Mouse (Mus musculus): Measurements from ENCODE around the gene Ap1ar. TPM values are rescaled to one million over a fixed set of nuclear protein-coding genes. Genes with fewer than 3 reads are reported as not detected.
"Not testable (repeated sequence)": the region's sequence is repeated elsewhere in the genome, so short reads cannot be mapped to it uniquely, and the experiment has no call there.

Gene Ap1ar
- polyA plus RNA-seq, 1 experiment from 2014 or later = 85.1 TPM

DNA sequence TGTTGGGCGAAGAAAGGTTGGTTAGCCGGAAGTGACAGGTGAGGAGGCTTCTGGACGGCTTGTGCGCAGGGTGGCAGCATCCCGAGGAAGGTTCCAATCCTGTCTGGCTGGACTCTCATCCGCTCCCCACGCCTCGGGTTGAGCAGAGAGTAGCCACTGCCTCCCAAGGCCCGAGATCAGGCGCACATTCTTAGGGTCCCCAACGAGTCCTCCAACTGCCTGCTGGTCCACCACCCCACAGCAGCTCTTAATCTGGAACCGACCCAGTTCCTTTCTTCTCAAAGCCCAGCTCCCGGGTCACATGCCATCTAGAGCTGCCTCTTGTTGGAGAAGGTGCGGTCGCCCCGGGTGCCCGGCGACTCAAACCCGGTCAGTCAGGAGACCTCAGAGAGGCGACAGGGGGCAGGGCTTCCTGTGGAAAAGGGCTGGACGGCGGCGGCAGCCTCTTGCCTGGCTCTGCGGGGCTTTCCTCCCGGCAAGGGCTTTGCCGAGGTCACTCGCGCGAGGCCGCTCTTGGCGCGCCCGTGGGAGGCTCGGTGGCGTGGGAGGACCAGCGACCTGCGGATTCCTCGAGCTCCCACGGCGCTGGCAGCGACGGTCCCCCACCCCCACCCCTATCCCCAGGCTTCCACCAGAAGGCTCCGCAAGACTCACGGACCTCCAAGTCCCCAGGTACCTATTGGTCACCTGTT is 47.7 kb downstream of the Ap1ar start, which contains the start of gene Tifa:
Gene Tifa, plus strand, starts transcription at position 306 of the 692 bp plus-strand sequence.
- Histone ChIP-seq H3K4me3 (peak within 1 kb of the TSS; percentile 55), H3K4me2 (peak within 1 kb of the TSS; percentile 95), H3K4me1 (replicated peaks) (peaks cover 21% of the 10 kb centered on the region), H3K27ac (peak within 1 kb of the TSS; percentile 40; the same call in 1 of the 2 replicates), H3K27me3 (peaks cover 64% of the 10 kb centered on the region), H3K9me3 (no peaks in the 10 kb centered on the region), H3K9ac (peak within 1 kb of the TSS; percentile 70), H3K36me3 (no peaks in the 10 kb centered on the region)
- peak; percentile 73 for ATAC-seq (ENCODE audit: low FRiP score)
- WGBS = under 1% methylated on average over 44 of the region's 44 CpGs

DNA sequence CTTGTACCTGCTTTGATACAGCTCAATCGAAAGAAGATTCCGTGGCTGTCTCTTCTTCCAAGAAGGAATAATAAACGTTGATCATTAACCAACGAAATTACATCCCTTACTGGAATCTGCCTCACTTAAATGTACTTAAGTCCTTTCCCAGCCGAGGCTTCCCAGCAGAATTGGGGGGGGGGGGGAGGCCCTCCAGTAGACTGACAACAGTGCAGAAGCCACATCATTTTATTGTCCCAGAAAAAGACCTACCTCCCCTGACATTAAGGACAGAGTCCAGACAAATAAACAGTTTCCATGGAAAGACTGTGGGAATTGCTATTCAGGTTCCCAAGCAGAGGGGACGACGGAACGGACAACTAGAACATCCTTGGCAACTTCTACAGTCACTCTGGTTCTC is 48.4 kb downstream of the Ap1ar start:
- no peak for ATAC-seq (ENCODE audit: low FRiP score)
- Histone ChIP-seq H3K27me3 (peaks cover 64% of the 10 kb centered on the region), H3K4me2 (peak overlapping the region; percentile 95), H3K4me1 (replicated peaks) (peaks cover 21% of the 10 kb centered on the region), H3K9me3 (no peaks in the 10 kb centered on the region), H3K36me3 (no peaks in the 10 kb centered on the region), H3K27ac (no peak overlapping the region), H3K9ac (no peak overlapping the region), H3K4me3 (peak overlapping the region; percentile 55)
- WGBS = 14% methylated on average over 8 of the region's 8 CpGs

DNA sequence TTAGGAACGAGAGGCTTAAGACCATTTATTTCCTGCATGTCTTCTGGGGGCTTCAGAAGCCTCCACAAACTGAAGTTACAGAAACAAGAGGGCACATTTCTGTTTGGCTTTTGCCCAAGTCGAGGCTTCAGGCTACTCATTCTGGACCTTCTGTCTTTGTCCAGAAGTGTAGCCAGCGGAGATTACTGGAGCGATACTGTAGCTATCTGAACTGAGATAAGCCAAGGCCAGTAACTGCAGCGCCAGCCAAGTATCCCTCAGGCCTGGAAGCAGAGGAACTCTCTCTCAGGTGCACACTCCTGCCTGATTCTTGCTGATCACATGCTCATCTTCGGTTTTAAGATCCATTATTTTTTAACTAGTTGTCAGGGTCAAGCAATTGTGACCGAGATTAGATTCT is 49.3 kb downstream of the Ap1ar start:
- Histone ChIP-seq H3K9ac (no peak overlapping the region), H3K4me1 (replicated peaks) (peaks cover 21% of the 10 kb centered on the region), H3K9me3 (no peaks in the 10 kb centered on the region), H3K36me3 (no peaks in the 10 kb centered on the region), H3K4me3 (no peak overlapping the region), H3K27ac (no peak overlapping the region), H3K4me2 (no peak overlapping the region), H3K27me3 (peaks cover 62% of the 10 kb centered on the region)
- WGBS = 44% methylated on average over 7 of the region's 7 CpGs
- ATAC-seq (ENCODE audit: low FRiP score) = no peak

DNA sequence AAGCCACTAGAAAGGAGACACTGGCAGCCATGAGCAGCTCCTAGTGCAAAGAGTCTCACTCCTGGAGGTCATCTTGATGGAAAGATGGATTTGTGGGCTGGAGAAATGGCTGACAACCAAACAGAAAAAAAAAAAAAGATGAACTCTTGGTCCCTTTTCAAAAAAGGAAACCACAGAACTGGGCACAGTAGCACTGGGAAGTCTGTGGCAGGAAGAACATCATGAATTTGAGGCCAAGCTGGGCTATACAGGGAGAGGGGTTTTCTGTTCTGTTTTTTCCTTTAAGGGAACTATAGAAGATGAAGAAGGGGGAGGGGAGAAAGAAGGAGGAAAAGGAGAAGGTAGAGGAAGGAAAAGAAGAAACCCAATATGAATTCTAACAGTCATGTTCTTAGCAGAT is 50.3 kb downstream of the Ap1ar start:
- H3K4me2 ChIP-seq = no peak overlapping the region
- no peaks in the 10 kb centered on the region for H3K36me3 ChIP-seq
- no peak overlapping the region for H3K9ac ChIP-seq
- H3K9me3 ChIP-seq = no peaks in the 10 kb centered on the region
- ATAC-seq (ENCODE audit: low FRiP score) = no peak
- peaks cover 21% of the 10 kb centered on the region for H3K4me1 ChIP-seq (replicated peaks)
- no peak overlapping the region for H3K27ac ChIP-seq
- peaks cover 55% of the 10 kb centered on the region for H3K27me3 ChIP-seq
- no peak overlapping the region for H3K4me3 ChIP-seq

DNA sequence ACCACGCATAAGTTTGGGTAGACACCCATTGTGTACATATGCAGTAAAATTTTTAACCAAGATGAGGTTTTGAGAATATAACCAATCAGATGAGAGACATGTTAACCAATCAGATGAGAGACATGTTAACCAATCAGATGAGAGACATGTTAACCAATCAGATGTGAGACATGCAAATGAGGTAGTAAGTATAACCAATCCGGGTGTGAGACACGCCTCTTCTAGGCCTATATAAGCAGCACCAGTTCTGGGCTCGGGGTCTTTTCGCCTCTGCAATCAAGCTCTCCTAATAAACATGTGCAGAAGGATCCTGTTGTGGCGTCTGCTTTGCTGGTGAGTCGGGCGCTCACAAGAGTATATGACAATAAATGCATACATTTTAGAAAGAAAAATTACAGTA is 53.6 kb downstream of the Ap1ar start:
- not testable (repeated sequence) for ATAC-seq (ENCODE audit: low FRiP score); H3K4me3 ChIP-seq; H3K9ac ChIP-seq; H3K9me3 ChIP-seq; H3K4me2 ChIP-seq; H3K4me1 ChIP-seq (replicated peaks); H3K27ac ChIP-seq; H3K36me3 ChIP-seq
- 94% methylated on average over 8 of the region's 8 CpGs for WGBS
- peaks cover 36% of the 10 kb centered on the region for H3K27me3 ChIP-seq

DNA sequence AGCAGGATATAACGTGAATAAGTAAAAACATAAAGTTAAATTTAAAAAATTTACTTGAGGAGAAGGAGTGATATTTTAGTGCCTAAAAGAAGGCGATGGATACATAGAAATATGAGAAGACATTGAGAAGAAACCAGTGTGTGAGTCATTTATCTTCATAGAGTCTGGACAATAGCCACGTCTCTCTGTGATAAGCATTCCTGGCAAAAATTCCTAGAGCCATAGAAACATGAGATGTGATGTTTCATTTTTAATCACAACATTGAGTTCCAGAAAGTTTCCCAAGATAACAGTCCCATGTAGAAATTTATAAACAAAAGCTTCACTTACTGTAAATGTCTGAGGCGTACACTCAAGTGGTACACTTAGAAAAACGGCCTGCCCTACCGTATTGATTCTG is 54.4 kb downstream of the Ap1ar start:
- peaks cover 5% of the 10 kb centered on the region; the same call in 1 of the 2 replicates for H3K4me1 ChIP-seq (replicated peaks)
- 90% methylated on average over 6 of the region's 6 CpGs for WGBS
- no peak for ATAC-seq (ENCODE audit: low FRiP score)
- no peak overlapping the region for H3K9ac ChIP-seq
- no peak overlapping the region for H3K27ac ChIP-seq
- H3K9me3 ChIP-seq = no peaks in the 10 kb centered on the region
- H3K27me3 ChIP-seq = peaks cover 29% of the 10 kb centered on the region
- no peaks in the 10 kb centered on the region for H3K36me3 ChIP-seq
- H3K4me3 ChIP-seq = no peak overlapping the region
- H3K4me2 ChIP-seq = no peak overlapping the region

DNA sequence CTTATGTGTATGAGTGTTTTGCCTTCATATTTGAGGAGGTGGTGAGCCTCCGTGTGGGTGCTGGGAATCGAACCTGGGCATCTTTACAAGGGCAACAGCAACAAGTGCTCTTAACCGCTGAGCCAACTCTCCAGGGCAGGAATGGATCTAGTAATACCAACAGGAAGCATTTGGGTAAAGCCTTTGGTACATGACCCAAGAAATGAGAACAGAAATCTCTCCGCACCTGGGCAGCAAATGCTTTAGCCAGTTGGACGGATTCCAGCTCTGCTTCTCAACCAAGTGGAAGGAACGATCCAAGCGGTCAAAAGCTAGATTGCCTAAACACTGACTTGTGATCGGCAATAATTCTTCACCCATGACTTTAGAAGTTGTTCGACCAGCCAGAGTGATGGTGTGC is 56.4 kb downstream of the Ap1ar start:
- Histone ChIP-seq H3K36me3 (no peaks in the 10 kb centered on the region), H3K27me3 (peaks cover 12% of the 10 kb centered on the region; the same call in 1 of the 2 replicates), H3K4me2 (no peak overlapping the region), H3K4me3 (no peak overlapping the region), H3K9me3 (no peaks in the 10 kb centered on the region), H3K9ac (no peak overlapping the region), H3K4me1 (replicated peaks) (peaks cover 5% of the 10 kb centered on the region; the same call in 1 of the 2 replicates), H3K27ac (no peak overlapping the region)
- 97% methylated on average over 9 of the region's 9 CpGs for WGBS
- ATAC-seq (ENCODE audit: low FRiP score) = no peak

DNA sequence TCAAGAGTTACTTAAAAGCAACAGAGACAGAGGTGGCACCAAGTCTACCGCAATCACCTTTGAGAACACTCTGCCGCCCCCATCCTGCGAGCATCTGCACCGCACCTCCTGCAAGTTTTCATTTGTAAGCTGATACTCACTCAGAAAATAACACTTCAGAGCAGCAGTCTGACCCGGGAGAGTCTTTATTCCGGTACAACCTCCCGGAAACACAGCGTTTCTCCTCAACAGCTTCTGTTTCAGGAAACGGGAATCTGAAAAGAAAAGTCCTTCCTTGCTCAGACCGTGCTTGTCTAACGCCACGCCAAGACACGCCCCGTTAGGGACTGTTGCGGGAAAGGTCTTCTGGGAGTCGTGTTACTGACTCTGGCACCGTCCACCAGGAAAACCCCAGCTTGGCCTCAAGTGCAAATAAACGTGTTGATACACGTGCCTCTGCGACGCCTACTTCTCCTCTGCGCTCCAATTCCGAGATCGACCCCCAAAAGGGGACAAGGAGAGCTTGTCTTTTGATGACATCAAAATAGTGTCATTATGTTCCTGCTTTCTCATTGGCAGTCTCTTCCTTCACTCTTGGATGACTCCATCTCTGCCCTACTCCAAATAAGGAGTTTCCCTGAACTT is 57.2 kb downstream of the Ap1ar start, which contains the start of gene Alpk1:
Gene Alpk1, minus strand, starts transcription at position 507 of the 624 bp plus-strand sequence.
- Histone ChIP-seq H3K27ac (no peak within 1 kb of the TSS), H3K4me1 (replicated peaks) (peaks cover 5% of the 10 kb centered on the region; the same call in 1 of the 2 replicates), H3K27me3 (peaks cover 11% of the 10 kb centered on the region; the same call in 1 of the 2 replicates), H3K4me2 (peak within 1 kb of the TSS; percentile 58), H3K36me3 (no peaks in the 10 kb centered on the region), H3K9me3 (no peaks in the 10 kb centered on the region), H3K9ac (0 out of 2 replicates have a peak within 1 kb of the TSS, but pooled peaks have one; percentile 51), H3K4me3 (peak within 1 kb of the TSS; percentile 36)
- no peak for ATAC-seq (ENCODE audit: low FRiP score)
- WGBS = 2% methylated on average over 24 of the region's 24 CpGs

DNA sequence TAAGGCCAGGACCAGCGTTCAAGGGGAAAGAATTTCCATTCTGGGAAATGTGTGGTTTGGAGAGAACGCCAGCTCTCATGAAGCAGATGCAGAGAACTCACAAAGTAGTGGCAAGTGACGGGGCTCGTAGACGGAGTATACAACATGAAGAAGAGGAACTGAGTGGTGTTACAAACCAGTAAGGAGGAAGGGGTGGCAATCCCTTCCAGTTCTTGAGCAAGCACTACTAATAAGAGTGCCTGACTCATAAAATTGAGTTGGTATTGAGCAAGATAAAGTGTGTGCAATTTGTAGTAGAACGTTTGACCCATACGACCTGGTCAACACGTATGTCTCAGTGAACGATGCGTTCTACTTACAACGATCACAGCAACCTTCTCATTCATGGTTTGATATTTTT is 68.2 kb downstream of the Ap1ar start:
- Histone ChIP-seq H3K27ac (no peak overlapping the region), H3K27me3 (peaks cover 8% of the 10 kb centered on the region; the same call in 1 of the 2 replicates), H3K9ac (no peak overlapping the region), H3K9me3 (no peaks in the 10 kb centered on the region), H3K4me3 (no peak overlapping the region), H3K4me1 (replicated peaks) (no peaks in the 10 kb centered on the region), H3K36me3 (no peaks in the 10 kb centered on the region), H3K4me2 (no peak overlapping the region)
- WGBS = 90% methylated on average over 11 of the region's 11 CpGs
- no peak for ATAC-seq (ENCODE audit: low FRiP score)

DNA sequence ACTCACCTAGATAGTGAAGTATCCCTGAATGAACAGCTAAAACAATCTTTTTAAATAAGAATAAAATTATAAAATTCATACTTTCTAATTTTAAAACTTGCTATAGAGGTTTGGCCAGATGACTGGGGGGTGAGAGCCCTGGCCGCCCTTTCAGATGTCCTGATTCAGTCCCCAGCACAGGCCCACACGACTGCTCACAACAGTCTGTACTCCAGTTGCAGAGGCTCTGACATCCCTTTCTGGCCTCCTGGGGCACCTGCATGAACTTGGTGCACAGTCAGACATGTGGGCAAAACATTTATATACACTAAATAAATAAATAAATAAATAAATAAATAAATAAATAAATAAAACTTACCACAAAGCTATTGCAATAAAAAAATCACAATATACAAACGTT is 71.4 kb downstream of the Ap1ar start:
- no peak overlapping the region for H3K9ac ChIP-seq
- 85% methylated on average over 3 of the region's 3 CpGs for WGBS
- no peaks in the 10 kb centered on the region for H3K36me3 ChIP-seq
- H3K27ac ChIP-seq = no peak overlapping the region
- no peak for ATAC-seq (ENCODE audit: low FRiP score)
- H3K4me3 ChIP-seq = no peak overlapping the region
- H3K4me2 ChIP-seq = no peak overlapping the region
- no peaks in the 10 kb centered on the region for H3K4me1 ChIP-seq (replicated peaks)
- H3K9me3 ChIP-seq = no peaks in the 10 kb centered on the region
- H3K27me3 ChIP-seq = peaks cover 29% of the 10 kb centered on the region

DNA sequence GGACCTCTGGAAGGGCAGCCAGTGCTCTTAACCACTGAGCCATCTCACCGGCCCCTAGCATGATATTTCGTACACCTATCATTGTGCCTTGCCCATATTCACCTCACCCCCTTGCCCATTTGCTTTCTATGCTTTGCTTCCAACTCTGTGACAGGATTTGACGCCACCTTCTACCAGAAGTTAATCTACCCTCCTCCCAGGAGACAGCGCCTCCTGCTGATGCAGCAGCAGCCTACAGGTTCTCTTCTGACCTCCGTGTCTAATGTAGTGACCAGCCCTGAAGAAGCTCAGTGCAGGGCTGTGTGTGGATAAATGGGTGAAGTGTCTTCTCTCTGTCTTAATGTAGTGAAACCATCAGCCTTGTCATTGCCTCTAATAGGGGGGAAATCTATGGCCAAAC is 72.8 kb downstream of the Ap1ar start:
- no peak overlapping the region for H3K27ac ChIP-seq
- H3K4me3 ChIP-seq = no peak overlapping the region
- WGBS = 55% methylated on average over 5 of the region's 5 CpGs
- no peak for ATAC-seq (ENCODE audit: low FRiP score)
- H3K36me3 ChIP-seq = no peaks in the 10 kb centered on the region
- H3K4me1 ChIP-seq (replicated peaks) = no peaks in the 10 kb centered on the region
- peaks cover 40% of the 10 kb centered on the region for H3K27me3 ChIP-seq
- H3K9me3 ChIP-seq = no peaks in the 10 kb centered on the region
- H3K9ac ChIP-seq = no peak overlapping the region
- H3K4me2 ChIP-seq = no peak overlapping the region

DNA sequence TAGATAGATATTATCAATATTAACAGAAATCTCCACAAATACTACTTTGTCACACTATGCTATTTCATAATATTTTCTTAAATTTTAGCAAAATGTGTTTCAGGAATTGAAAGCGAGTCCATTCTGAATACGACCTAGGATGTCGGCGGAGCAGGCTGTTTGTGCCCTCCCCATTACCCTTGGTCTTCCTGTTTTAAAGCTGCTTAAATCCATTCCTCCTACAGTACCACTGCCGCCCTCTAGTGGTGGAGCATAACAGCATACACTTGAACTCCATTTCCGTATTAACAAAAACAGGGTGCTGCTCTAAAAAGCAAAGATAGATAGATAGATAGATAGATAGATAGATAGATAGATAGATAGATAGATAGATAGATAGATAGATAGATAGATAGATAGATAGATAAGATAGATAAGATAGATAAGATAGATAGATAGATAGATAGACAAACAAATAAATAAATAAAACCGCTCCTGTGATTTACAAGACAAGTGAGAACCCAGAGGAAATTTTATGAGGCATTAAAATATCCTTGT is 74.2 kb downstream of the Ap1ar start:
- no peak for ATAC-seq (ENCODE audit: low FRiP score)
- no peak overlapping the region for H3K9ac ChIP-seq
- WGBS = 22% methylated on average over 7 of the region's 7 CpGs
- H3K4me2 ChIP-seq = no peak overlapping the region
- H3K9me3 ChIP-seq = no peaks in the 10 kb centered on the region
- H3K4me3 ChIP-seq = no peak overlapping the region
- H3K4me1 ChIP-seq (replicated peaks) = peaks cover 8% of the 10 kb centered on the region
- H3K36me3 ChIP-seq = no peaks in the 10 kb centered on the region
- H3K27me3 ChIP-seq = peaks cover 51% of the 10 kb centered on the region
- no peak overlapping the region for H3K27ac ChIP-seq

Data from hindbrain, embryonic 13.5 days (tissue).